Mouse (Mus musculus): Measurements from ENCODE around the gene Rcn3.
"Not testable (repeated sequence)": the region's sequence is repeated elsewhere in the genome, so short reads cannot be mapped to it uniquely, and the experiment has no call there.

The Rcn3 gene

GRCm38 (mm10) chr7:45097479-45097878, 5.5 kb upstream of the Rcn3 start:
- DNase-seq (ENCODE audit: low spot score) = no peak

GRCm38 (mm10) chr7:45095965-45096364, 3.9 kb upstream of the Rcn3 start:
- DNase-seq (ENCODE audit: low spot score) = not testable (repeated sequence)

GRCm38 (mm10) chr7:45095367-45095766, 3.3 kb upstream of the Rcn3 start:
- no peak for DNase-seq (ENCODE audit: low spot score)

DNA sequence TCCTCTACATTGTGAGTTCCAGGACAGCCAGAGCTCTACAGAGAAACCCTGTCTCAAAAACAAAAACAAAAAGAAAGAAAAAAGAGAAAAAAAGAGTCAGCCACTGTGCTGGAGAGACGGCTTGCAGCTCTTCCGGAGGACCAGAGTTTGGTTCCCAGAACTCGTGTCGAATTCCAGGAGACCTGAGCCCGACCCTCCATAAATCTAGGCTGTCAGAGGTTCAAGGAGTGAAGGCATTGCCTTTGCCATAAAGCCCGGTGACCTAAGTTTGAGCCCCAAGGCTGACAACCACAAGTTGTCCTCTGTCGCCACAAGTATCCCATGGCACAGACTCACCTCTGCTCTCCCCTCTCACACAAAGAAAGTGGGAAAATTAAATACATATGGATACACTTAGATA, 2.1 kb upstream of the Rcn3 start:
- no peak for DNase-seq (ENCODE audit: low spot score)

- DNase-seq (ENCODE audit: low spot score) = no peak
Measured at GRCm38 (mm10) chr7:45093516-45093905, 1.5 kb upstream of the Rcn3 start.

GRCm38 (mm10) chr7:45092828-45093515, 951 bp upstream of the Rcn3 start:
- peak; percentile 37 for DNase-seq (ENCODE audit: low spot score)

GRCm38 (mm10) chr7:45091001-45091990, 725 bp downstream of the Rcn3 start:
- DNase-seq (ENCODE audit: low spot score) = no peak

- no peak for DNase-seq (ENCODE audit: low spot score)
Measured at GRCm38 (mm10) chr7:45090251-45090977, 1.6 kb downstream of the Rcn3 start.

GRCm38 (mm10) chr7:45088597-45088996, 3.4 kb downstream of the Rcn3 start:
- DNase-seq (ENCODE audit: low spot score) = no peak

- DNase-seq (ENCODE audit: low spot score) = no peak
Measured at GRCm38 (mm10) chr7:45086084-45086483, 5.9 kb downstream of the Rcn3 start.

DNA sequence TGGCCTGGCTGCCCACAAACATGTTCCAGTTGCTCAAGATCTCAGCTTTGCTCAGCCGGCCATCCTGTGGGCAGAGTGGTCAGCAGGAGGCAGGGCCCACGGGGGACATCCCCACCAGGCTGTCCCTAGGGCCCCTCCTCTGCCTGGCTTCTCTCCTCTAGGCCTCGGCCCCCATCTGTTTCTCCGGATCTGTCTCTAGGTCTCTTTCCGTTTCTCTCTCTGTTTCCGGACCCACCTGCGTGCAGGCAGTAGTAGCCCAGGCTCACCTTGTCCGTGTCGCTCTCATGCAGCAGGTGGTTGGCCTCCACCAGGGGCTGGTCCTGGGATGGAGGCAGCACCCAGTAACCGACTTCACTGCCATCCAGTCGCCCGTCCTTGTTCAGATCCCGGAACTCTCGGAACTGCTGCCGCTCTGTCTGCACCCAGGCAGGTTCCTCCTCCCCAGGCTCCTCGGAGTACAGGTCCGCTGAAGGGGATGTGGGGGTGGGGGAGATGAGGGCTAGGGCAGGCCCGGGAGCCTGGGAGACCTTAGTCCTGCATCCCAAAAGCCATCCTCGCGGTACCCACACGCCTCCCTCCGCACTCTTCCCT, 8.6 kb downstream of the Rcn3 start:
- DNase-seq (ENCODE audit: low spot score) = no peak

GRCm38 (mm10) chr7:45082401-45083299, 9.4 kb downstream of the Rcn3 start:
- no peak for DNase-seq (ENCODE audit: low spot score)

GRCm38 (mm10) chr7:45081016-45081415, 11.0 kb downstream of the Rcn3 start:
- DNase-seq (ENCODE audit: low spot score) = no peak

GRCm38 (mm10) chr7:45079856-45080255, 12.2 kb downstream of the Rcn3 start:
- DNase-seq (ENCODE audit: low spot score) = peak; percentile 89

GRCm38 (mm10) chr7:45078513-45078912, 13.5 kb downstream of the Rcn3 start:
- peak; percentile 77 for DNase-seq (ENCODE audit: low spot score)

GRCm38 (mm10) chr7:45077829-45078228, 14.2 kb downstream of the Rcn3 start:
- DNase-seq (ENCODE audit: low spot score) = no peak

DNA sequence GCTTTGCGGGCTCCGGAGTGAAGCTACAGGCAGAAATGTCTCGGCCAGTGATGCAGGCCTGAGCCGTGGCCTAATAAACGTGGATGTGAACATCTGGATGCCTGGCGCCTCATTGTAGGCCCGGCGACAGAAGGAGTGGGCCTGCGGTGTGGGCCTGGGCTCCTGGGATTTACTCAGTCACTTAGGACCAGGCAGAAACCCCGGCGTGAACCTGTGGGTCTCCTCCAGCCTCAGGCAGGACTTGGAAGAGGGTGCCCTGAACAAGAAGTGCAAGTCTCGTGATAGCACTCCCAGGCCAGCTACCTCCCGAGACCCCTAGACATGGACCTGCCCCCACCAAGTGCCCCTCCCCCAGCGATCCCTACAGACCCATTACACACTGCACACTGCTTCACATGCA, 14.7 kb downstream of the Rcn3 start:
- no peak for DNase-seq (ENCODE audit: low spot score)

GRCm38 (mm10) chr7:45076501-45076900, 15.5 kb downstream of the Rcn3 start:
- no peak for DNase-seq (ENCODE audit: low spot score)

GRCm38 (mm10) chr7:45075405-45075804, 16.6 kb downstream of the Rcn3 start:
- peak; percentile 29 for DNase-seq (ENCODE audit: low spot score)

GRCm38 (mm10) chr7:45073949-45074348, 18.1 kb downstream of the Rcn3 start:
- no peak for DNase-seq (ENCODE audit: low spot score)

- DNase-seq (ENCODE audit: low spot score) = no peak
Measured at GRCm38 (mm10) chr7:45073171-45073707, 18.8 kb downstream of the Rcn3 start.
